Mouse (Mus musculus): ENCODE measurements at regions not wholly inside any gene's neighbourhood (a gene's known extent, or its start where the extent isn't known, plus 50 kb on each side); places are given as distances from the start of the nearest gene placed in this dataset.
A peak's percentile ranks its signal among the peaks of the same experiment; 100 is the strongest.
"Not testable (repeated sequence)": the region's sequence is repeated elsewhere in the genome, so short reads cannot be mapped to it uniquely, and the experiment has no call there.

- no peak for DNase-seq (ENCODE audit: low read depth, low spot score)
Observed at GRCm38 (mm10) chr14:19327321-19327720, 91.4 kb downstream of the Gm21738 start.

GRCm38 (mm10) chr14:19311614-19312013 is 107.1 kb downstream of the Gm21738 start:
- DNase-seq (ENCODE audit: low read depth, low spot score): no peak

- not testable (repeated sequence) for DNase-seq (ENCODE audit: low read depth, low spot score)
Observed at GRCm38 (mm10) chr14:19302859-19303258, 115.9 kb downstream of the Gm21738 start.

GRCm38 (mm10) chr14:19279096-19279495 is 139.6 kb downstream of the Gm21738 start:
- no peak for DNase-seq (ENCODE audit: low read depth, low spot score)

- DNase-seq (ENCODE audit: low read depth, low spot score): peak; percentile 99
Observed at GRCm38 (mm10) chr14:19277777-19278385, 140.8 kb downstream of the Gm21738 start.

Data from brain, adult 2 months (tissue).